Mouse (Mus musculus) C2C12 (cell line): ENCODE results near the gene Sertad1.

Source experiments
- CTCF ChIP-seq: IDR thresholded peaks from one replicate; pipeline ENCODE4 v1.5.1; 2011; ENCODE audit not compliant: control insufficient read depth, insufficient read depth, insufficient read length
- FOSL1 ChIP-seq: IDR thresholded peaks from one replicate; pipeline ENCODE4 v1.8.0; 2011; ENCODE audit warnings: mild to moderate bottlenecking, low read length; ENCODE audit not compliant: poor library complexity, insufficient read depth, severe bottlenecking
- MAX ChIP-seq: IDR thresholded peaks from one replicate; pipeline ENCODE4 v1.6.1; 2011; ENCODE audit warnings: mild to moderate bottlenecking, control low read depth
- MYOD1 ChIP-seq: IDR thresholded peaks from one replicate; pipeline ENCODE4 v1.6.1; 2011; ENCODE audit warnings: low read depth; ENCODE audit not compliant: control insufficient read depth, insufficient read length
- MYOG ChIP-seq: IDR thresholded peaks from one replicate; pipeline ENCODE4 v1.6.1; 2011; ENCODE audit not compliant: control insufficient read depth, insufficient read length; ENCODE audit errors: extremely low read depth
- USF1 ChIP-seq: IDR thresholded peaks from one replicate; pipeline ENCODE4 v1.6.1; 2011; ENCODE audit warnings: low read depth, mild to moderate bottlenecking, control low read depth, moderate library complexity

- TF ChIP-seq CTCF (no peak), MYOD1 (no peak), USF1 (no peak), MAX (no peak), MYOG (no peak), FOSL1 (no peak)
Measured at GRCm38 (mm10) chr7:27446521-27447418, 39.9 kb upstream of the Sertad1 start.
